11 mouse cellular contexts compared by ENCODE assay signal in the genomic region with DNA sequence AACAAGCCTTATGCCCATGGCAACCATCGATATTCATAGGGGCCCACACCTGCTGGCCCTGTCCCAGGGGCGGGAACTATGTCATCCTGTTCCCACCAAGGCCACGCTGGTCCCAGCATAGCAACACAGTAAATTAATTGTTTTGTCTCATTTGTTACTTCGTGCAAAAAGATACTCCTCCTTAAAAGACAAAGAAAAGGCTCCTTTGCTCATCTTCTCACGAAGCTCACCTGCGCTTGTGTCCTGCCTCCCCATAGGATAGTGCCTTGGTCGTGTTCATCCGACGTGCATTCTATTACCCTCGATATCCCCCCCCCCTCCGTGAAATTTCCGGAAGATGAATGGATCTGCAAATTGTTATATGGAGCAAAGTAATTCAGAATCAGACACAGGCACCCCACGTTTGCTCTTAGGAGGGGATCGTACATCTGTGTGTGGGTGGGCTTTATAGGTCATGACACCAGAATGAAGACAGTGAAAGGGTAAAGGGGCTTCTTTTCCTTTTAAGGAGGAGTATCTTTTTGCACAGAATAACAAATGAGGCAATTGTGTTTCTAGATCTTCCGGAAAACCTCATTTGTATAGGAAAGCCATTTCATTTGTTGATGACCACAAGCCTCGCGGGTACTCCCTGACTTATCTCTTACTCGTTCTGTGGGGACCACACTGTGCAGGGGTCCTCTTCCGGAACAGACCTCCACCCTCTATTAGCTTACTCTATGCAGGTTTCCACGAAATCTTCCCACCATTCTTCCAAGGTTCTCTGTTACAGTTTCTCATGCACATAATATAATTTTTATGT. TPM values are rescaled to one million over a fixed set of nuclear protein-coding genes. Genes with fewer than 3 reads are reported as not detected.
DNase-seq lines count a peak whose midpoint lies in the region; ATAC-seq lines count a peak whose summit lies in the region.
"Had no signal": no experiment of that assay in that cellular context is flagged by ENCODE, and none has a peak within 500 bp of the region (broad histone marks: within the 10 kb centered on the region; RNA-seq: fewer than 3 reads in every experiment).

No protein-coding gene starts in this region.

- no peaks in the 10 kb centered on the region for H3K9me3 ChIP-seq in heart, embryonic 13.5 days
- H3K9me3 ChIP-seq in forebrain, embryonic 16.5 days (ENCODE audit: control insufficient read depth, low read length) = no peaks in the 10 kb centered on the region
- H3K9me3 ChIP-seq in midbrain, embryonic 16.5 days (replicated peaks; ENCODE audit: control insufficient read depth, low read length, poor library complexity, severe bottlenecking) = no peaks in the 10 kb centered on the region

- no peak overlapping the region for H3K9ac ChIP-seq in heart, embryonic 13.5 days
- no peak overlapping the region for H3K9ac ChIP-seq in forebrain, embryonic 16.5 days (replicated peaks; ENCODE audit: low read depth, low read length)
- H3K9ac ChIP-seq in midbrain, embryonic 16.5 days (ENCODE audit: low read depth, low read length) = peak overlapping the region; percentile 41; the same call in 1 of the 2 replicates
- H3K9ac ChIP-seq: lung, embryonic 14.5 days had no signal

- no peak overlapping the region for H3K4me3 ChIP-seq in heart, embryonic 13.5 days
- H3K4me3 ChIP-seq in forebrain, embryonic 16.5 days (replicated peaks; ENCODE audit: low read length) = 0 out of 2 replicates have a peak overlapping the region, but pooled peaks have one; percentile 13
- no peak overlapping the region for H3K4me3 ChIP-seq in midbrain, embryonic 16.5 days (ENCODE audit: low read depth, low read length)
- H3K4me3 ChIP-seq: myocyte had no signal

- WGBS in heart, embryonic 13.5 days = 51% methylated on average over 20 of the region's 20 CpGs
- WGBS in forebrain, embryonic 16.5 days = 50% methylated on average over 20 of the region's 20 CpGs
- 58% methylated on average over 20 of the region's 20 CpGs for WGBS in midbrain, embryonic 16.5 days

- H3K27ac ChIP-seq in heart, embryonic 13.5 days (replicated peaks) = no peak overlapping the region
- H3K27ac ChIP-seq in forebrain, embryonic 16.5 days (ENCODE audit: low read length) = no peak overlapping the region
- H3K27ac ChIP-seq in midbrain, embryonic 16.5 days (ENCODE audit: low read length) = peak overlapping the region; percentile 5; the same call in 1 of the 2 replicates

- H3K4me2 ChIP-seq in heart, embryonic 13.5 days = peak overlapping the region; percentile 53
- peak overlapping the region; percentile 37 for H3K4me2 ChIP-seq in forebrain, embryonic 16.5 days (ENCODE audit: low read length)
- peak overlapping the region; percentile 44 for H3K4me2 ChIP-seq in midbrain, embryonic 16.5 days (ENCODE audit: low read length)
- H3K4me2 ChIP-seq: lung, embryonic 14.5 days had no signal

- H3K27me3 ChIP-seq in heart, embryonic 13.5 days (replicated peaks) = no peaks in the 10 kb centered on the region
- no peaks in the 10 kb centered on the region for H3K27me3 ChIP-seq in forebrain, embryonic 16.5 days (replicated peaks; ENCODE audit: control insufficient read depth, insufficient read depth, low read length)
- no peaks in the 10 kb centered on the region for H3K27me3 ChIP-seq in midbrain, embryonic 16.5 days (ENCODE audit: control insufficient read depth, insufficient read depth, low read depth, low read length)
- H3K27me3 ChIP-seq: CH12.LX had no signal

- no peak for DNase-seq in heart, adult 11 months
- peak; percentile 23 for DNase-seq in ES-CJ7 (ENCODE audit: low read depth, low spot score)
- no peak for DNase-seq in adrenal gland, postnatal 4 days (ENCODE audit: low spot score in 2 of 2)
- no peak for DNase-seq in lung, postnatal 14 days
- no peak for DNase-seq in ovary, postnatal 36 days (ENCODE audit: low spot score)

- H3K4me1 ChIP-seq in heart, embryonic 13.5 days = no peaks in the 10 kb centered on the region
- H3K4me1 ChIP-seq in forebrain, embryonic 16.5 days (replicated peaks; ENCODE audit: control insufficient read depth, insufficient read depth, low read length) = no peaks in the 10 kb centered on the region
- no peaks in the 10 kb centered on the region; the same call in 1 of the 2 replicates for H3K4me1 ChIP-seq in midbrain, embryonic 16.5 days (ENCODE audit: control insufficient read depth, insufficient read depth, low read length)

- no peak for ATAC-seq in heart, embryonic 13.5 days (ENCODE audit: extremely low read depth, insufficient number of reproducible peaks, low FRiP score, low TSS enrichment)
- ATAC-seq in forebrain, embryonic 16.5 days = peak; percentile 80
- ATAC-seq in midbrain, embryonic 16.5 days = peak; percentile 88

- H3K36me3 ChIP-seq in heart, embryonic 13.5 days = peaks cover 15% of the 10 kb centered on the region; the same call in 1 of the 2 replicates
- H3K36me3 ChIP-seq in forebrain, embryonic 16.5 days (ENCODE audit: control insufficient read depth, insufficient read depth) = no peaks in the 10 kb centered on the region
- H3K36me3 ChIP-seq in midbrain, embryonic 16.5 days (ENCODE audit: control insufficient read depth, insufficient read depth, low read length) = no peaks in the 10 kb centered on the region

RNA-seq across cellular contexts. Expression of a gene that starts 19.0 kb away (rescaled TPM):
- 69.2 and 80.4 TPM in 2 replicates for polyA plus RNA-seq in heart, embryonic 13.5 days (2015; fragmentation: Nextera tagmentation; extraction: Ambion mirVana)
- polyA plus RNA-seq in forebrain, embryonic 16.5 days (2015; fragmentation: Nextera tagmentation; extraction: Ambion mirVana) = 170 and 205 TPM in 2 replicates
- polyA plus RNA-seq in midbrain, embryonic 16.5 days (2015; fragmentation: Nextera tagmentation; extraction: Ambion mirVana) = 355 and 370 TPM in 2 replicates
- total RNA-seq in adrenal gland, postnatal 4 days (2021) = 10 to 100 TPM; 40.8 to 44.8 TPM

RNA-seq across cellular contexts. Expression of a gene that starts 58.5 kb away (rescaled TPM):
- 29.2 and 29.5 TPM in 2 replicates for polyA plus RNA-seq in heart, embryonic 13.5 days (2015; fragmentation: Nextera tagmentation; extraction: Ambion mirVana)
- polyA plus RNA-seq in forebrain, embryonic 16.5 days (2015; fragmentation: Nextera tagmentation; extraction: Ambion mirVana) = 77.2 and 105 TPM in 2 replicates
- 198 and 206 TPM in 2 replicates for polyA plus RNA-seq in midbrain, embryonic 16.5 days (2015; fragmentation: Nextera tagmentation; extraction: Ambion mirVana)
- 10 to 100 TPM; 17.9 to 25.6 TPM for total RNA-seq in adrenal gland, postnatal 4 days (2021)
- total RNA-seq: CH12.LX had no signal
- polyA plus RNA-seq: myocyte had no signal
